Mouse (Mus musculus): ENCODE data around the gene Cnot11. TPM values are rescaled to one million over a fixed set of nuclear protein-coding genes. Genes with fewer than 3 reads are reported as not detected.

The Cnot11 gene
- polyA plus RNA-seq, 1 experiment from 2014 or later: 20.0 TPM

GRCm38 (mm10) chr1:39568079-39568478 is 33.3 kb downstream of the Cnot11 start:
- H3K36me3 ChIP-seq: peaks cover 36% of the 10 kb centered on the region
- no peak for ATAC-seq
- peaks cover 12% of the 10 kb centered on the region for H3K4me1 ChIP-seq
- no peak overlapping the region for H3K9ac ChIP-seq
- no peak overlapping the region for H3K4me2 ChIP-seq
- no peak overlapping the region for H3K4me3 ChIP-seq
- no peaks in the 10 kb centered on the region for H3K9me3 ChIP-seq (replicated peaks)
- no peaks in the 10 kb centered on the region for H3K27me3 ChIP-seq (replicated peaks)
- H3K27ac ChIP-seq: no peak overlapping the region

- H3K9me3 ChIP-seq (replicated peaks): no peaks in the 10 kb centered on the region
- H3K4me2 ChIP-seq: no peak overlapping the region
- no peaks in the 10 kb centered on the region for H3K27me3 ChIP-seq (replicated peaks)
- peaks cover 18% of the 10 kb centered on the region; the same call in 1 of the 2 replicates for H3K36me3 ChIP-seq
- H3K4me3 ChIP-seq: no peak overlapping the region
- WGBS (ENCODE audit: insufficient replicate concordance): 56% methylated on average over 6 of the region's 6 CpGs
- H3K9ac ChIP-seq: no peak overlapping the region
- no peak overlapping the region for H3K27ac ChIP-seq
- peaks cover 43% of the 10 kb centered on the region for H3K4me1 ChIP-seq
- ATAC-seq: no peak
These were observed 36.9 kb downstream of the Cnot11 start for GRCm38 (mm10) chr1:39571653-39572052.

GRCm38 (mm10) chr1:39573890-39574289 is 39.1 kb downstream of the Cnot11 start:
- no peak for ATAC-seq
- H3K9me3 ChIP-seq (replicated peaks): no peaks in the 10 kb centered on the region
- H3K4me2 ChIP-seq: no peak overlapping the region
- no peak overlapping the region for H3K9ac ChIP-seq
- no peak overlapping the region for H3K27ac ChIP-seq
- no peak overlapping the region for H3K4me3 ChIP-seq
- peaks cover 50% of the 10 kb centered on the region for H3K4me1 ChIP-seq
- no peaks in the 10 kb centered on the region for H3K27me3 ChIP-seq (replicated peaks)
- peaks cover 16% of the 10 kb centered on the region; the same call in 1 of the 2 replicates for H3K36me3 ChIP-seq
- 58% methylated on average over 7 of the region's 7 CpGs for WGBS (ENCODE audit: insufficient replicate concordance)

DNA sequence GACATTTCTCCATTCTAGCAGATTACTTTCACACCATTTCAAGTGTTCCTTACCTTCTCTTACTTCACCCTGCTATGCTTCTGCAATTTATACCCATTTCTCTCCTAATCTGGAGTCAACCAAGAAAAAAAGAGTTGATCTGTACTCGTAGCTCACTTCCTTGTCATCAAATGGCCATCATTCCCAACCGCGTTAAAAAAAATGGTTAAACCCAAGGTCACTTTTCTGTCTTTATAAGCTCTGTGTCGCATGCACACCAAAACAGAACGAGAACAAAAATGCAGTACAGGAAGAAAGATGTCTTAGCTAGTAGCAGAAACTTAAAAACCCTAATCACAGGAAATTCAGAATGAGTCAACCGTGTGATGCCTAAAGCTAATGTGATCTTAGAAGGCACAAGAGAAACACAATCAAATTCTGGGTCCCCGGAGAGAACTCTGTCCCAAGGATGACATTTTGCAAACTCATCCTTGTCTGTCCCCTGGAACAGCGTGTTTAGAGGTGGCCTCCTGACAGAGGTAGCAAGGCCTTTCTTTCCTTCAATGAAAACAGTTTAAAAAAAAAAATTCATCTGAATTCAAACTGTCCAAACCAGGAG is 41.1 kb downstream of the Cnot11 start:
- Histone ChIP-seq H3K4me2 (peak overlapping the region; percentile 97), H3K27me3 (replicated peaks) (no peaks in the 10 kb centered on the region), H3K27ac (peak overlapping the region; percentile 92), H3K9me3 (replicated peaks) (no peaks in the 10 kb centered on the region), H3K36me3 (0 out of 2 replicates have a peak, but pooled peaks cover 3% of the 10 kb centered on the region), H3K4me3 (peak overlapping the region; percentile 93), H3K9ac (peak overlapping the region; percentile 94), H3K4me1 (peaks cover 45% of the 10 kb centered on the region)
- 4% methylated on average over 8 of the region's 8 CpGs for WGBS (ENCODE audit: insufficient replicate concordance)
- ATAC-seq: no peak

DNA sequence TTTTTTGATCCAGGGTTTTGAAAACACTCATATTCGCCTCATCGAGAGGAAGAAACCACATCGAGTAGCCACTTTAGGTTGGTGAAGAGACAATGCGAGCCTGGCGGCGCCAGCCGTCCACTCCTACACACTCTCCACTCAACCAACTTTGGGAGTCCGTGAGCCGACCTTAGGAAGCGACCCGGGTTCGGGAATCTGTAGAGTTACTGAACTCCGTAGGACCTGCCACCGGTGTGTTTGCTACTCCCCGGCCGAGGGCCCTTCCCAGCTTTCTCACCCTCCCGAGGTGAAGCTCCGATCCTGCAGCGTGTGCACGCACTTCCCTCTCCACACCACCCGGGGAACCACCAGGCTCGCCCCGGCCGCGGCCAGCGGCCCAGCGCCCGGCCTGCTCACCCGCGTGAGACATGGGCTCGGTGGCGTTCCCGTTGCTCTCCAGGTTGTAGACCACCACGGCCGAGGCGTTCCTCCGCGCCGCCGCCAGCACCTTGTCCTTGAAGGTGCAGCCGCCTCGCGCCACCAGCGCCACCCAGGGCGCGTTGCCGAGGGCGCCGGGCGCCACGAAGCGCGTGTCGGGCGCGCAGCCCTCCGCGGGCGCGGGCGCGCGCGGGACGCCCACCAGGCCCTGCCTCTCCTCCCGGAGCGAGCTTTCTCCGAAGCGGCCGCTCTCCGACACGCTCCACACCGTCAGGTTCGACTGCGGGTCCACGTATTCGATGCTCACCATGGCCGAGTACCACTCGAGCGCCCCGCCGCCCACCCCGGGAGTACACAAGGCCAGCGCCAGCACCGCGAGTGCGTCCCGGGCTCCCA is 41.8 kb downstream of the Cnot11 start:
- Histone ChIP-seq H3K4me1 (peaks cover 45% of the 10 kb centered on the region), H3K9me3 (replicated peaks) (no peaks in the 10 kb centered on the region), H3K36me3 (0 out of 2 replicates have a peak, but pooled peaks cover 3% of the 10 kb centered on the region), H3K4me2 (peak overlapping the region; percentile 97), H3K4me3 (peak overlapping the region; percentile 93), H3K27me3 (replicated peaks) (no peaks in the 10 kb centered on the region), H3K9ac (peak overlapping the region; percentile 94), H3K27ac (peak overlapping the region; percentile 92)
- peak; percentile 65 for ATAC-seq
- under 1% methylated on average over 79 of the region's 88 CpGs for WGBS (ENCODE audit: insufficient replicate concordance)

GRCm38 (mm10) chr1:39577253-39577705 is 42.5 kb downstream of the Cnot11 start, which contains the start of gene Rnf149:
TSS of gene Rnf149 (minus strand) at chr1:39577405.
- ATAC-seq: peak; percentile 93
- Histone ChIP-seq H3K4me3 (peak within 1 kb of the TSS; percentile 93), H3K36me3 (0 out of 2 replicates have a peak, but pooled peaks cover 3% of the 10 kb centered on the region), H3K9me3 (replicated peaks) (no peaks in the 10 kb centered on the region), H3K4me1 (peaks cover 43% of the 10 kb centered on the region), H3K4me2 (peak within 1 kb of the TSS; percentile 97), H3K27me3 (replicated peaks) (no peaks in the 10 kb centered on the region), H3K27ac (peak within 1 kb of the TSS; percentile 92), H3K9ac (peak within 1 kb of the TSS; percentile 94)
- WGBS (ENCODE audit: insufficient replicate concordance): under 1% methylated on average over 49 of the region's 49 CpGs

DNA sequence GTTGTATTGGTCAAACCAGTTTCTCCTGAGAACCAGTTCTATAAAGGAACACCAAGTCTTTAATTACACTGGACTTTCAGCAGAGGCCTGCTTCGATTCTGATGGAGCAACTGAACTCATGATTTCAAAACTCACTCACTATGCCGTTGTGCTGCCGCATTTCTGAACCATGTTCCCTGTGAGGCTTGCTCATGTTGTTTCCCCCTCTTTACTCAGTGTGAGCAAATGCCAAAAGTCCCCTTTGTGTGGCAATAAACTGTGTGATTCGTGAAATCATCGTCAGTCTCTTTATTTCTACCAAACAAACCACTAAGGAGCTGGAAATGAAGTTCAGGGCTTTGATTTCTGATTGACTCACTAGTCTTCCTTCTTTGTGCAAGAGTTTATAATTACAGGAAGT is 43.7 kb downstream of the Cnot11 start:
- Histone ChIP-seq H3K27me3 (replicated peaks) (no peaks in the 10 kb centered on the region; the same call in 1 of the 2 replicates), H3K27ac (no peak overlapping the region), H3K4me1 (peaks cover 36% of the 10 kb centered on the region), H3K9me3 (replicated peaks) (no peaks in the 10 kb centered on the region), H3K4me3 (no peak overlapping the region), H3K9ac (no peak overlapping the region), H3K4me2 (no peak overlapping the region), H3K36me3 (no peaks in the 10 kb centered on the region)
- WGBS (ENCODE audit: insufficient replicate concordance): 65% methylated on average over 5 of the region's 5 CpGs
- ATAC-seq: no peak

GRCm38 (mm10) chr1:39579139-39579538 is 44.3 kb downstream of the Cnot11 start:
- Histone ChIP-seq H3K4me3 (no peak overlapping the region), H3K9ac (no peak overlapping the region), H3K4me1 (peaks cover 30% of the 10 kb centered on the region), H3K27ac (no peak overlapping the region), H3K9me3 (replicated peaks) (no peaks in the 10 kb centered on the region), H3K36me3 (no peaks in the 10 kb centered on the region), H3K27me3 (replicated peaks) (no peaks in the 10 kb centered on the region; the same call in 1 of the 2 replicates), H3K4me2 (no peak overlapping the region)
- ATAC-seq: no peak
- WGBS (ENCODE audit: insufficient replicate concordance): 26% methylated on average over 6 of the region's 6 CpGs

DNA sequence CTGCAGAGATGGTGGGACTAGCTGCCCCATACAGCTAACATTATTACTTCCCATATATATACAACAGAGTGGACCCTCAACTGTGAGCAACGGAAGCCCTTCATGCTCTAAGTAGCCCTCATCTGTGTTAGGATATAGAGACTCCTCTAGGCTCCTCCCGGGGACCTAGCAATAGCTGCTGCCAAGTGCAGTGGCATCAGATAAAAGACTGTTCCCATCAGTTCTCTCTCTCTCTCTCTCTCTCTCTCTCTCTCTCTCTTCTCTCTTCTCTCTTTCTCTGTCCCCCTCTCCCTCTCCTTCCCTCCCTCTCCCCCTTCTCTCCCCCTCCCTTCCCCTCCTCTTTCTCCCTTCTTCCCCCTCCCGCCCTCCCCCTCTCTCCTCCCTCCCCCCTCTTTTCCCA is 46.4 kb downstream of the Cnot11 start:
- ATAC-seq: no peak
- WGBS (ENCODE audit: insufficient replicate concordance): 40% methylated on average over 2 of the region's 3 CpGs
- no peak overlapping the region for H3K9ac ChIP-seq
- no peaks in the 10 kb centered on the region for H3K9me3 ChIP-seq (replicated peaks)
- no peak overlapping the region for H3K27ac ChIP-seq
- no peaks in the 10 kb centered on the region; the same call in 1 of the 2 replicates for H3K27me3 ChIP-seq (replicated peaks)
- peaks cover 9% of the 10 kb centered on the region for H3K4me1 ChIP-seq
- no peak overlapping the region for H3K4me2 ChIP-seq
- H3K36me3 ChIP-seq: no peaks in the 10 kb centered on the region
- no peak overlapping the region for H3K4me3 ChIP-seq

DNA sequence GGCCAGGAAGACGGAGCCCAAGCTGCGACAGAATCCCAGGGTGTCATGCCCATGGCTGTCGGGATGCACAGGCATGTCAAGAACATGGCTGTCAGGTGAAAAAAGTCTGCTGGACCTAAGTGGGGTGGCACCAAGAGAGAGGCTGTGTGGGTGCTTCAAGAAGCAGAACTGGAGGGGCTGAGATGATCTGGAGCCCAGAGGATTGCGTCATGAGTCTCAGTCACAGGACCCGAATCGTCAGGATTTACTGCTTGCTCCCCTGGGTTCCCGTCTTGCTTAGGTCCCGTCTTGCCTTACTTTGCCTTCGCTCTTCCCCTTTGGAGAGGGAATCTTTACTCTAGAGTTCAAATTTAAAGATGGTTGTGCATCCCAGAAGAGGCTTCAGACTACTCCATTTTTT is 48.4 kb downstream of the Cnot11 start:
- Histone ChIP-seq H3K27ac (no peak overlapping the region), H3K27me3 (replicated peaks) (no peaks in the 10 kb centered on the region; the same call in 1 of the 2 replicates), H3K9ac (no peak overlapping the region), H3K9me3 (replicated peaks) (no peaks in the 10 kb centered on the region), H3K4me3 (no peak overlapping the region), H3K4me2 (no peak overlapping the region), H3K4me1 (no peaks in the 10 kb centered on the region), H3K36me3 (no peaks in the 10 kb centered on the region)
- ATAC-seq: no peak
- 67% methylated on average over 9 of the region's 9 CpGs for WGBS (ENCODE audit: insufficient replicate concordance)

GRCm38 (mm10) chr1:39585416-39585815 is 50.6 kb downstream of the Cnot11 start:
- 61% methylated on average over 9 of the region's 9 CpGs for WGBS (ENCODE audit: insufficient replicate concordance)
- Histone ChIP-seq H3K9me3 (replicated peaks) (no peaks in the 10 kb centered on the region), H3K27ac (no peak overlapping the region), H3K4me1 (no peaks in the 10 kb centered on the region), H3K36me3 (no peaks in the 10 kb centered on the region), H3K9ac (no peak overlapping the region), H3K27me3 (replicated peaks) (no peaks in the 10 kb centered on the region; the same call in 1 of the 2 replicates), H3K4me3 (no peak overlapping the region), H3K4me2 (no peak overlapping the region)
- no peak for ATAC-seq

- H3K4me1 ChIP-seq: no peaks in the 10 kb centered on the region
- no peaks in the 10 kb centered on the region for H3K27me3 ChIP-seq (replicated peaks)
- 44% methylated on average over 5 of the region's 5 CpGs for WGBS (ENCODE audit: insufficient replicate concordance)
- no peak overlapping the region for H3K27ac ChIP-seq
- ATAC-seq: no peak
- H3K9me3 ChIP-seq (replicated peaks): no peaks in the 10 kb centered on the region
- no peak overlapping the region for H3K4me2 ChIP-seq
- no peaks in the 10 kb centered on the region for H3K36me3 ChIP-seq
- H3K9ac ChIP-seq: no peak overlapping the region
- H3K4me3 ChIP-seq: no peak overlapping the region
These were observed 55.4 kb downstream of the Cnot11 start for GRCm38 (mm10) chr1:39590193-39590592.

Data from liver, embryonic 12.5 days (tissue).